Mouse (Mus musculus) stomach, postnatal 0 days (tissue): ENCODE data around the gene Epha4.

Experiments used
- CTCF ChIP-seq: IDR thresholded peaks from 2 replicates; pipeline ENCODE4 v1.5.1; 2016; ENCODE audit warnings: antibody characterized with exemption, low read depth, mild to moderate bottlenecking, moderate library complexity
- EP300 ChIP-seq: optimal IDR thresholded peaks from 2 replicates; pipeline ENCODE3; 2016; ENCODE audit warnings: antibody characterized with exemption

GRCm38 (mm10) chr1:77493841-77494635 is 20.9 kb downstream of the Epha4 start:
- TF ChIP-seq CTCF (no peak), EP300 (no peak)
